Mouse (Mus musculus) liver, embryonic 14.5 days (tissue): ENCODE measurements around the gene Sf3b1. TPM values are rescaled to one million over a fixed set of nuclear protein-coding genes. Genes with fewer than 3 reads are reported as not detected.
"Not testable (repeated sequence)": the region's sequence is repeated elsewhere in the genome, so short reads cannot be mapped to it uniquely, and the experiment has no call there.

Experiments used
- ATAC-seq: fragments of 200-750 bp; cut with Nextera tagmentation; 2 replicates; pipeline ENCODE4 v1.8.0; 2017; ENCODE audit warnings: moderate number of reproducible peaks, mild to moderate bottlenecking, moderate library complexity; ENCODE audit not compliant: insufficient read depth
- DNase-seq, 3 experiments: peaks; one replicate each; pipeline ENCODE4 v3.0.0-alpha.2; 2012 to 2013; ENCODE audit warnings: low read depth in 3 of 3, low spot score in 3 of 3
- H3K27ac ChIP-seq: fragments of 300-500 bp; sonication (generic); 2 replicates; pipeline ENCODE4 v1.5.1; 2014; ENCODE audit warnings: moderate library complexity, mild to moderate bottlenecking, control low read depth, inconsistent platforms
- H3K27me3 ChIP-seq: fragments of 300-500 bp; sonication (generic); 2 replicates; pipeline ENCODE4 v1.6.1; 2014; ENCODE audit warnings: mild to moderate bottlenecking, low read length, moderate library complexity; ENCODE audit not compliant: control insufficient read depth, insufficient read depth
- H3K36me3 ChIP-seq: fragments of 300-500 bp; sonication (generic); replicated peaks from 2 replicates; pipeline ENCODE4 v1.6.1; 2014; ENCODE audit warnings: low read depth; ENCODE audit not compliant: control insufficient read depth, insufficient read depth
- H3K4me1 ChIP-seq, 2 experiments: fragments of 200-500 bp in 1 of 2; fragments of 300-500 bp in 1 of 2; sonication (generic) in 1 of 2; replicated peaks; 2 replicates each; pipeline ENCODE4 v1.6.1; 2012 to 2014; ENCODE audit warnings: antibody characterized with exemption in 1 of 2, inconsistent platforms in 1 of 2, low read length in 1 of 2; ENCODE audit not compliant: control insufficient read depth in 2 of 2, insufficient read depth in 2 of 2
- H3K4me2 ChIP-seq: fragments of 300-500 bp; sonication (generic); 2 replicates; pipeline ENCODE4 v1.6.1; 2014; ENCODE audit warnings: low read depth, mild to moderate bottlenecking, control low read depth, moderate library complexity
- H3K4me3 ChIP-seq, 2 experiments: fragments of 200-500 bp in 1 of 2; fragments of 300-500 bp in 1 of 2; sonication (generic) in 1 of 2; 2 replicates each; pipeline ENCODE4 v1.5.1; 2012 to 2014; ENCODE audit warnings: low read depth in 2 of 2, low read length in 2 of 2, mild to moderate bottlenecking in 2 of 2, control low read depth in 1 of 2, inconsistent platforms in 1 of 2, moderate library complexity in 1 of 2; ENCODE audit not compliant: insufficient read depth in 1 of 2
- H3K9ac ChIP-seq: fragments of 300-500 bp; sonication (generic); replicated peaks from 2 replicates; pipeline ENCODE4 v1.6.1; 2014; ENCODE audit warnings: mild to moderate bottlenecking, control low read depth, moderate library complexity
- H3K9me3 ChIP-seq: fragments of 300-500 bp; sonication (generic); 2 replicates; pipeline ENCODE4 v1.6.1; 2016; ENCODE audit warnings: low read length, mixed read lengths; ENCODE audit not compliant: control insufficient read depth
- CTCF ChIP-seq: IDR thresholded peaks from 2 replicates; pipeline ENCODE4 v1.5.1; 2016; ENCODE audit warnings: antibody characterized with exemption, low read depth, control low read depth
- EP300 ChIP-seq: IDR thresholded peaks from 2 replicates; pipeline ENCODE4 v1.6.1; 2016; ENCODE audit warnings: antibody characterized with exemption, low read depth
- WGBS: fragments of 180-500 bp; shearing (Covaris S2); extraction: QIAGEN DNeasy Blood & Tissue Kit; methylation state at CpG from one replicate; pipeline ENCODE4 v1.1.7; 2014; ENCODE audit not compliant: insufficient replicate concordance; 5-methylcytosine and 5-hydroxymethylcytosine counted together
- polyA plus RNA-seq, 2 experiments: library from polyadenylated mRNA; depleted of rRNA in 1 of 2; stranded (reverse) in 1 of 2; unstranded in 1 of 2; fragments of >200 nt; fragmentation: Nextera tagmentation in 1 of 2; extraction: Ambion mirVana in 1 of 2; gene quantifications; 2 replicates each; pipeline versions ENCODE4 v1.2.1 to v1.2.3; 2012 to 2014

The Sf3b1 gene
- 30.9 and 45.0 TPM in 2 replicates for polyA plus RNA-seq (2012; rRNA removed)
- polyA plus RNA-seq (2014; fragmentation: Nextera tagmentation; extraction: Ambion mirVana): 122 and 132 TPM in 2 replicates

DNA sequence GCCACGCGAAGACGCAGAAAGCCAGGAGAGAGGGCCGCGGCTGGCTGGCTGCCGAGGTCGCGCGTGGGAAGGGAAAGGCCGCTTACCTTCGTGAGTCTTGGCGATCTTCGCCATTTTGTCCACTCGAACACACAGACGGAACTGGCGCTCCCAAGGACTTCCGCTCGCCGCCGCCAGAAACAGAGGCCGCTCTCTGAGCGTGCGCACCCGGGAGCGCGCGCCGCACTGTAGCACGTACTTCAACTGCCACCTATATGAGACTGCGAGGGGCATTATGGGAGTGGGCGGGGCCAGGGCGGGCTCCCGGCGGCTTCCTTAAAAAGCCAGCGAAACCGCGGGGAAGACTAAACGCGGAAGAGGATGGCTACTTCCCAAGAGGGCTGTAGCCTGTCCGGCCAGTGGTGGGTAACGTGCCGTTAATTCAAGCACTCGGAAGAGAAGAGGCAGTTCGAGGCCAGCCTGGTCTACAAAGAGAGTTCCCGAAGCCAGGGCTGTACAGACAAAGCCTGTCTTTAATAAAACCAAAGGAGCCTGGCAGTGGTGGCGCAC lies at the start of gene Sf3b1:
Gene Sf3b1, minus strand, starts transcription at position 229 of the 549 bp plus-strand sequence.
- no peaks in the 10 kb centered on the region for H3K27me3 ChIP-seq
- no peaks in the 10 kb centered on the region for H3K9me3 ChIP-seq
- 2% methylated on average over 45 of the region's 46 CpGs for WGBS
- DNase-seq (peak; percentile 94 to 95 (median 95)), ATAC-seq (peak; percentile 97)
- TF ChIP-seq CTCF: peak; percentile 18; the same call in 1 of the 2 replicates
- TF ChIP-seq EP300: peak; percentile 64; the same call in 1 of the 2 replicates
- H3K36me3 ChIP-seq: peaks cover 3% of the 10 kb centered on the region; the same call in 1 of the 2 replicates
- peak within 1 kb of the TSS; percentile 93 for H3K4me2 ChIP-seq
- H3K4me3 ChIP-seq: peak within 1 kb of the TSS; percentile 80 to 83
- H3K4me1 ChIP-seq: peaks cover 42 to 43% of the 10 kb centered on the region in 2 experiments
- H3K9ac ChIP-seq: peak within 1 kb of the TSS; percentile 91
- peak within 1 kb of the TSS; percentile 61 for H3K27ac ChIP-seq

DNA sequence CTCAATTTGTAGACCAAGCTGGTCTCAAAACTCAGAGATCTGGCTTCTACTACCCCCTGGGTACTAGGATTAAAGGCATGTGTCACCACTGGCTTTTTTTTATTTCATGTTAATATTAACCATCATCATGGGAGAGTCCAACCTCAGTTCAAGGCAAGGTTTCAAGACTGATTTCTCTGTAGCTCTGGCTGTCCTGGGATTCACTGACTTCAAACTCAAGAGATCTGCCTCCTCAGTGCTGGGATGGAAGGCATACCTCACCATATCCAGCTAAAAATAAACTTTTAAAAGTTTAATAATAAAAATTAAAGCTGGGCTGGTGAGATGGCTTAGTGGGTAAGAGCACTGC lies 49.1 kb upstream of the Sf3b1 start:
- H3K4me3 ChIP-seq: no peak overlapping the region
- H3K9ac ChIP-seq: no peak overlapping the region
- TF ChIP-seq EP300 (no peak), CTCF (no peak)
- H3K4me2 ChIP-seq: no peak overlapping the region
- ATAC-seq (peak; percentile 13; the same call in 1 of the 2 replicates), DNase-seq (no peak)
- H3K27ac ChIP-seq: no peak overlapping the region
- peaks cover 11 to 28% of the 10 kb centered on the region in 2 experiments for H3K4me1 ChIP-seq
- no peaks in the 10 kb centered on the region for H3K27me3 ChIP-seq
- H3K36me3 ChIP-seq: peaks cover 39% of the 10 kb centered on the region
- H3K9me3 ChIP-seq: no peaks in the 10 kb centered on the region

- 18% methylated on average over 5 of the region's 5 CpGs for whole genome bisulfite sequencing
- H3K36me3 ChIP-seq: peaks cover 33% of the 10 kb centered on the region
- H3K4me3 ChIP-seq: no peak overlapping the region
- peak; percentile 60 to 68 (median 63) for DNase-seq
- H3K27ac ChIP-seq: peak overlapping the region; percentile 42; the same call in 1 of the 2 replicates
- no peaks in the 10 kb centered on the region for H3K9me3 ChIP-seq
- ATAC-seq: peak; percentile 86
- no peaks in the 10 kb centered on the region for H3K27me3 ChIP-seq
- peaks cover 11 to 28% of the 10 kb centered on the region in 2 experiments for H3K4me1 ChIP-seq
- TF ChIP-seq EP300: peak; percentile 86
- no peak for TF ChIP-seq CTCF
- H3K4me2 ChIP-seq: peak overlapping the region; percentile 9; the same call in 1 of the 2 replicates
- H3K9ac ChIP-seq: no peak overlapping the region
Observed at GRCm38 (mm10) chr1:55075652-55076394, 48.5 kb upstream of the Sf3b1 start.

- Histone ChIP-seq H3K9me3 (no peaks in the 10 kb centered on the region), H3K4me1 (peaks cover 11 to 28% of the 10 kb centered on the region in 2 experiments), H3K27me3 (no peaks in the 10 kb centered on the region), H3K4me3 (no peak overlapping the region), H3K27ac (no peak overlapping the region), H3K36me3 (peaks cover 23% of the 10 kb centered on the region), H3K4me2 (no peak overlapping the region), H3K9ac (no peak overlapping the region)
- TF ChIP-seq EP300 (no peak), CTCF (no peak)
- DNase-seq: no peak
- no peak for ATAC-seq
- 37% methylated on average over 2 of the region's 2 CpGs for WGBS
Observed at GRCm38 (mm10) chr1:55074757-55075156, 47.5 kb upstream of the Sf3b1 start.

GRCm38 (mm10) chr1:55072328-55072727 lies 45.0 kb upstream of the Sf3b1 start:
- TF ChIP-seq EP300: peak; percentile 33; the same call in 1 of the 2 replicates
- DNase-seq, H3K27me3 ChIP-seq, H3K4me2 ChIP-seq, H3K9me3 ChIP-seq, H3K9ac ChIP-seq, H3K27ac ChIP-seq, ATAC-seq, H3K4me3 ChIP-seq: not testable (repeated sequence)
- H3K36me3 ChIP-seq: peaks cover 18% of the 10 kb centered on the region
- H3K4me1 ChIP-seq: peaks cover 11 to 28% of the 10 kb centered on the region in 2 experiments
